Mouse (Mus musculus): Measurements from ENCODE around the gene Eif3k. TPM values are rescaled to one million over a fixed set of nuclear protein-coding genes. Genes with fewer than 3 reads are reported as not detected.

Eif3k gene
- total and polyA plus RNA-seq, 2 experiments from 2014 or later: 292 to 482 TPM

GRCm38 (mm10) chr7:28948746-28949145, 32.9 kb downstream of the Eif3k start:
- Histone ChIP-seq H3K27me3 (ENCODE audit: insufficient read depth, low read length) (no peaks in the 10 kb centered on the region), H3K4me2 (ENCODE audit: low read depth, low read length, poor library complexity, severe bottlenecking) (no peak overlapping the region), H3K9ac (replicated peaks; ENCODE audit: low read length, poor library complexity, severe bottlenecking) (no peak overlapping the region), H3K36me3 (ENCODE audit: insufficient read depth, low read length) (no peaks in the 10 kb centered on the region), H3K9me3 (ENCODE audit: low read length) (no peaks in the 10 kb centered on the region), H3K4me3 (ENCODE audit: low read depth, low read length) (no peak overlapping the region), H3K27ac (ENCODE audit: low read depth, low read length) (no peak overlapping the region), H3K4me1 (ENCODE audit: insufficient read depth, low read length) (no peaks in the 10 kb centered on the region)
- ATAC-seq (ENCODE audit: low FRiP score) (no peak), DNase-seq (ENCODE audit: low spot score) (no peak)
- TF ChIP-seq CTCF (IDR thresholded peaks at IDR 0.05): no peak
- 91% methylated on average over 7 of the region's 7 CpGs for WGBS

- Histone ChIP-seq H3K4me2 (ENCODE audit: low read depth, low read length, poor library complexity, severe bottlenecking) (no peak overlapping the region), H3K4me1 (ENCODE audit: insufficient read depth, low read length) (no peaks in the 10 kb centered on the region), H3K9me3 (ENCODE audit: low read length) (no peaks in the 10 kb centered on the region), H3K27ac (ENCODE audit: low read depth, low read length) (no peak overlapping the region), H3K4me3 (ENCODE audit: low read depth, low read length) (no peak overlapping the region), H3K36me3 (ENCODE audit: insufficient read depth, low read length) (no peaks in the 10 kb centered on the region), H3K27me3 (ENCODE audit: insufficient read depth, low read length) (no peaks in the 10 kb centered on the region), H3K9ac (replicated peaks; ENCODE audit: low read length, poor library complexity, severe bottlenecking) (no peak overlapping the region)
- ATAC-seq (ENCODE audit: low FRiP score) (no peak), DNase-seq (ENCODE audit: low spot score) (no peak)
- WGBS: 62% methylated on average over 1 of the region's 1 CpGs
- no peak for TF ChIP-seq CTCF (IDR thresholded peaks at IDR 0.05)
Measured at GRCm38 (mm10) chr7:28946271-28946610, 35.4 kb downstream of the Eif3k start.

- H3K4me3 ChIP-seq (ENCODE audit: low read depth, low read length): no peak overlapping the region
- no peak for DNase-seq (ENCODE audit: low spot score)
- H3K9ac ChIP-seq (replicated peaks; ENCODE audit: low read length, poor library complexity, severe bottlenecking): no peak overlapping the region
- no peak for ATAC-seq (ENCODE audit: low FRiP score)
- H3K9me3 ChIP-seq (ENCODE audit: low read length): no peaks in the 10 kb centered on the region
- H3K27me3 ChIP-seq (ENCODE audit: insufficient read depth, low read length): no peaks in the 10 kb centered on the region
- no peaks in the 10 kb centered on the region for H3K36me3 ChIP-seq (ENCODE audit: insufficient read depth, low read length)
- H3K4me2 ChIP-seq (ENCODE audit: low read depth, low read length, poor library complexity, severe bottlenecking): no peak overlapping the region
- WGBS: 52% methylated on average over 10 of the region's 10 CpGs
- TF ChIP-seq CTCF (IDR thresholded peaks at IDR 0.05): no peak
- no peaks in the 10 kb centered on the region for H3K4me1 ChIP-seq (ENCODE audit: insufficient read depth, low read length)
- H3K27ac ChIP-seq (ENCODE audit: low read depth, low read length): no peak overlapping the region
Measured at GRCm38 (mm10) chr7:28945416-28946270, 36.0 kb downstream of the Eif3k start.

GRCm38 (mm10) chr7:28944756-28945415, 36.8 kb downstream of the Eif3k start:
- no peak overlapping the region for H3K27ac ChIP-seq (ENCODE audit: low read depth, low read length)
- DNase-seq (ENCODE audit: low spot score) (no peak), ATAC-seq (ENCODE audit: low FRiP score) (no peak)
- no peaks in the 10 kb centered on the region for H3K36me3 ChIP-seq (ENCODE audit: insufficient read depth, low read length)
- no peaks in the 10 kb centered on the region for H3K27me3 ChIP-seq (ENCODE audit: insufficient read depth, low read length)
- no peaks in the 10 kb centered on the region; the same call in 1 of the 2 replicates for H3K4me1 ChIP-seq (ENCODE audit: insufficient read depth, low read length)
- no peaks in the 10 kb centered on the region for H3K9me3 ChIP-seq (ENCODE audit: low read length)
- H3K4me3 ChIP-seq (ENCODE audit: low read depth, low read length): no peak overlapping the region
- 55% methylated on average over 6 of the region's 6 CpGs for WGBS
- H3K4me2 ChIP-seq (ENCODE audit: low read depth, low read length, poor library complexity, severe bottlenecking): no peak overlapping the region
- no peak overlapping the region for H3K9ac ChIP-seq (replicated peaks; ENCODE audit: low read length, poor library complexity, severe bottlenecking)
- no peak for TF ChIP-seq CTCF (IDR thresholded peaks at IDR 0.05)

GRCm38 (mm10) chr7:28943451-28944180, 38.0 kb downstream of the Eif3k start:
- DNase-seq (ENCODE audit: low spot score) (no peak), ATAC-seq (ENCODE audit: low FRiP score) (no peak)
- Histone ChIP-seq H3K27ac (ENCODE audit: low read depth, low read length) (no peak overlapping the region), H3K36me3 (ENCODE audit: insufficient read depth, low read length) (no peaks in the 10 kb centered on the region), H3K9me3 (ENCODE audit: low read length) (no peaks in the 10 kb centered on the region), H3K4me1 (ENCODE audit: insufficient read depth, low read length) (no peaks in the 10 kb centered on the region; the same call in 1 of the 2 replicates), H3K4me3 (ENCODE audit: low read depth, low read length) (no peak overlapping the region), H3K27me3 (ENCODE audit: insufficient read depth, low read length) (no peaks in the 10 kb centered on the region), H3K4me2 (ENCODE audit: low read depth, low read length, poor library complexity, severe bottlenecking) (no peak overlapping the region), H3K9ac (replicated peaks; ENCODE audit: low read length, poor library complexity, severe bottlenecking) (no peak overlapping the region)
- 78% methylated on average over 5 of the region's 5 CpGs for WGBS
- TF ChIP-seq CTCF (IDR thresholded peaks at IDR 0.05): no peak

All from midbrain, postnatal 0 days (tissue).